Mouse (Mus musculus) limb, embryonic 10.5 days (tissue): ENCODE measurements around the gene Cdc42ep2. TPM values are rescaled to one million over a fixed set of nuclear protein-coding genes. Genes with fewer than 3 reads are reported as not detected.
A peak's percentile ranks its signal among the peaks of the same experiment; 100 is the strongest.

Source experiments
- DNase-seq: peaks from one replicate; pipeline ENCODE4 v3.0.0-alpha.2; 2017; ENCODE audit warnings: low spot score
- H3K27ac ChIP-seq: fragments of 300-500 bp; sonication (generic); 2 replicates; pipeline ENCODE4 v1.5.1; 2016; ENCODE audit warnings: mild to moderate bottlenecking
- H3K27me3 ChIP-seq: fragments of 300-500 bp; sonication (generic); 2 replicates; pipeline ENCODE4 v1.6.1; 2016; ENCODE audit warnings: low read depth, mild to moderate bottlenecking; ENCODE audit not compliant: poor library complexity, severe bottlenecking
- H3K36me3 ChIP-seq: fragments of 300-500 bp; sonication (generic); 2 replicates; pipeline ENCODE4 v1.6.1; 2016; ENCODE audit warnings: mild to moderate bottlenecking, moderate library complexity
- H3K4me1 ChIP-seq: fragments of 300-500 bp; sonication (generic); 2 replicates; pipeline ENCODE4 v1.6.1; 2016
- H3K4me3 ChIP-seq: fragments of 300-500 bp; sonication (generic); 2 replicates; pipeline ENCODE4 v1.5.1; 2016; ENCODE audit warnings: mild to moderate bottlenecking, moderate library complexity
- H3K9me3 ChIP-seq: fragments of 300-500 bp; sonication (generic); replicated peaks from 2 replicates; pipeline ENCODE4 v1.6.1; 2016; ENCODE audit warnings: mild to moderate bottlenecking
- WGBS: fragments of 180-500 bp; shearing (Covaris S2); methylation state at CpG from one replicate; pipeline ENCODE4 v1.1.7; 2016; 5-methylcytosine and 5-hydroxymethylcytosine counted together
- polyA plus RNA-seq: library from polyadenylated mRNA; unstranded; fragments of >200 nt; fragmentation: Nextera tagmentation; extraction: Ambion mirVana; gene quantifications from 2 replicates; pipeline ENCODE4 v1.2.1, GENCODE M21; 2016

Gene Cdc42ep2
- 1.3 and 1.7 TPM in 2 replicates for polyA plus RNA-seq

DNA sequence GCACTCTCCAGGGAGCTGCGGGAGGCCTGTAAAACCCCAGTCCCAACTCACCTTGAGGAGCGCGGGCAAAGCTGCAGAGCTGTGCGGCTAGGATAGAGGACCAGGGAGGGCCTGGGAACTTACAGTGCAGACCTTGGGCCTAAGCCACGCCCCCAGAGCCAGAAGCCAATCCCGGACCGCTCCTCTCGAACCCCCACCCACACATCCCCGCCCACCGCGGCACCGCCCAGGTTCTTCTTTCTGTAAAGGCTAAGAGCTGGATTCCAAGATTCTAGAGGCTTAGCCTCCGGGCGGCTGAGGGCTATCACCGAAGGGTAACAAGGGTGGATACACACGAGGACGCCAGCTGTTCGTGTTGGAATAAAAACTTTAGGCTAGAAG, at the start of gene Cdc42ep2:
Gene Cdc42ep2 (minus strand): TSS at position 104 of the 381 bp plus-strand sequence.
- Histone ChIP-seq H3K27me3 (peaks cover 20% of the 10 kb centered on the region), H3K36me3 (no peaks in the 10 kb centered on the region), H3K9me3 (no peaks in the 10 kb centered on the region), H3K4me1 (peaks cover 57% of the 10 kb centered on the region), H3K27ac (peak within 1 kb of the TSS; percentile 68), H3K4me3 (peak within 1 kb of the TSS; percentile 60)
- DNase-seq = peak; percentile 93
- WGBS = under 1% methylated on average over 18 of the region's 18 CpGs

DNA sequence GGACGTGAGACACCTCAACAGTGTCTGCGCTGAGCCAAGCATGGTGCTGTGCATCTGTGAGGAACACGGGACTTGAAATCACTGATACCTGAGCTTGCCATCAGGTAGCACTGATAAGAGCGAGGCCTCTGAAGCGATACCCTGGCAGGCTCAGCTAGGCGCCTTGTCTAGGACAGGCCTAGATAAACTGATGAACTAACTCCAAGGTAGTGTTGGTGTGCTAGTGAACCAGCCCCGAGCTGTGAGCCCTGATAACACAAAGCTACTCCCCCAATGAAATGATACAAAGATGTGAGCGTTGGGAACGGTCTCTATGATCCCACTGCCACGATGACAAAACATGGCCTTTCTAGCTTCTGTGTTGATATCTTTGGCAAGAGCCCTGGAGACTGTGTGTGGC, 43.0 kb upstream of the Cdc42ep2 start:
- Histone ChIP-seq H3K9me3 (no peaks in the 10 kb centered on the region), H3K36me3 (no peaks in the 10 kb centered on the region), H3K4me1 (peaks cover 17% of the 10 kb centered on the region), H3K27ac (no peak overlapping the region), H3K4me3 (no peak overlapping the region), H3K27me3 (no peaks in the 10 kb centered on the region)
- DNase-seq = no peak
- 89% methylated on average over 10 of the region's 10 CpGs for WGBS

DNA sequence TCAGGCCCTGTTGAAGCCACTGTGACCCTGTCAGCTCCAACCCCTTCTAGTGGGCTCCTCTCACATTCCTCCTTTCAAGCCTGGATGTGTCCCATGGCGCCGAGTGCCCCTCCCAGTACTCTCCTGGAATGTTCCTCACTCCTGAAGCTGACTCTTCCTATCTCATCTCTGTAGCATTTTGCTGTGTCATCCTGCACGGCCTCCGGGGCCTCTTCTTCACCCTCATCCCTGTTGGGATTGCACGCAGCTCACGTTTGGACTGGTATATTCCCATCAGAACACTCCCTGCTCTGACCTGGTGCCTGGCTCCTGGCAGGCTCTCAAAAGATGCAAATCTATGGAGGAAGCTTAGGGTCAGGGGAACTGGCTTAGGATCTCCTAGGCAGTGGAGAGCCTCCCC, 42.2 kb upstream of the Cdc42ep2 start:
- no peaks in the 10 kb centered on the region for H3K36me3 ChIP-seq
- no peaks in the 10 kb centered on the region for H3K9me3 ChIP-seq
- no peak for DNase-seq
- peaks cover 22% of the 10 kb centered on the region for H3K4me1 ChIP-seq
- no peak overlapping the region for H3K4me3 ChIP-seq
- H3K27me3 ChIP-seq = no peaks in the 10 kb centered on the region
- no peak overlapping the region for H3K27ac ChIP-seq
- WGBS = 70% methylated on average over 6 of the region's 6 CpGs

DNA sequence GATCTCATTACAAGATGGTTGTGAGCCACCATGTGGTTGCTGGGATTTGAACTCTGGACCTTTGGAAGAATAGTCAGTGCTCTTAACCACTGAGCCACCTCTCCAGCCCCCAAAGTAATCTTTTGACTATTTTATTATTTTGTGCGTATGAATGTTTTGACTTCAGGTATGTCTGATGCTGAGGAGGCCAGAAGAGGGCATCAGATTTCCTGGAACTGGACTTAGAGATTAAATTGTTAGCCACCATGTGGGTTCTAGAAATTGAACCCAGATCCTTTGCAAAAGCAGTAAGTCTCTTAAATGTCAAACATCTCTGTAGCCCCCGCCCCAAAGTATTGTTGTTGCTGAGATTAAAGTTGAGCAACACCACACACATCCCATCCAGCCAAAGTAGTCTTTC, 41.3 kb upstream of the Cdc42ep2 start:
- no peaks in the 10 kb centered on the region for H3K27me3 ChIP-seq

DNA sequence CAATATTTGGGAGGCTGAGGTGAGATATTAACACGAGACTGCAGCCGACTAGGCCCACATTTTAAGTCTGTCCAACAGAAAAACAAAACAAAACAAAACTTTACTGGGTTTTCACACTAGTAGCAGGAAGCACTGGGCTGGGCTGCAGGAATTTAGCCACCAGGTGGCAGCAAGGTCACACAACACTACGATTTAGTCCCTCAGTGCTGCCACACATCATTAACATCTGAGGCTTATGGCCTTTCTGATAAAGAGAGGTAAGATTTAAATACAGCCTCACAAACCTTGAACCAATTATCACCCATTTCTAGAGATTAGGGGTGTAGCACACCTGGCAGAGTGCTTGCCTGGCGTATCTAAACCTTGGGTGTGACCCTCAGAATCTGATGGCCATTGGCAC, 40.7 kb upstream of the Cdc42ep2 start:
- 6% methylated on average over 4 of the region's 4 CpGs for WGBS
- Histone ChIP-seq H3K4me1 (peaks cover 30% of the 10 kb centered on the region), H3K27me3 (no peaks in the 10 kb centered on the region), H3K36me3 (peaks cover 15% of the 10 kb centered on the region), H3K9me3 (no peaks in the 10 kb centered on the region), H3K4me3 (peak overlapping the region; percentile 71; the same call in 1 of the 2 replicates), H3K27ac (no peak overlapping the region)
- DNase-seq = peak; percentile 85

More for the DNA sequence above, 41.3 kb upstream of the Cdc42ep2 start:
- Histone ChIP-seq H3K27ac (no peak overlapping the region), H3K4me1 (peaks cover 30% of the 10 kb centered on the region), H3K9me3 (no peaks in the 10 kb centered on the region), H3K4me3 (no peak overlapping the region), H3K36me3 (peaks cover 9% of the 10 kb centered on the region)
- 92% methylated on average over 2 of the region's 2 CpGs for WGBS
- DNase-seq = no peak

DNA sequence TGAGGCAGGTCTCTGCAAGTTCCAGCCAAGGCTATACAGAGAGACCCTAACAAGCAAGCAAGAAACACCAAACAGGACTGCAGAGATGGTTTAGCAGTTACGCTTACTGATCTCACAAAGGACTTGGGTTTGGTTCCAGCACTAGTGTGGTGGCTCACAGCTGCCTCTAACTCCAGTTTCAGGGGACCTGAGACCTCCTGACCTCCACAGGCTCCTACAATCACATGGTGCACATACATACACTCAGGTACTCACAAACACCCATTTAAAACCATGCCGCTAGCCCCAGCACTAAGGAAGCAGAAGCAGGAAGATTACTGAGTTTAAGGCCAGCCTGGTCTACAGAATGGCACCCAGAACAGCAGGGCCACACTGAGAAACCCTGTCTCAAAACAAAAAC, 40.2 kb upstream of the Cdc42ep2 start:
- Histone ChIP-seq H3K9me3 (no peaks in the 10 kb centered on the region), H3K4me3 (peak overlapping the region; percentile 71), H3K27ac (peak overlapping the region; percentile 89), H3K36me3 (peaks cover 20% of the 10 kb centered on the region), H3K27me3 (no peaks in the 10 kb centered on the region), H3K4me1 (peaks cover 30% of the 10 kb centered on the region)
- WGBS = 85% methylated on average over 2 of the region's 2 CpGs
- no peak for DNase-seq

DNA sequence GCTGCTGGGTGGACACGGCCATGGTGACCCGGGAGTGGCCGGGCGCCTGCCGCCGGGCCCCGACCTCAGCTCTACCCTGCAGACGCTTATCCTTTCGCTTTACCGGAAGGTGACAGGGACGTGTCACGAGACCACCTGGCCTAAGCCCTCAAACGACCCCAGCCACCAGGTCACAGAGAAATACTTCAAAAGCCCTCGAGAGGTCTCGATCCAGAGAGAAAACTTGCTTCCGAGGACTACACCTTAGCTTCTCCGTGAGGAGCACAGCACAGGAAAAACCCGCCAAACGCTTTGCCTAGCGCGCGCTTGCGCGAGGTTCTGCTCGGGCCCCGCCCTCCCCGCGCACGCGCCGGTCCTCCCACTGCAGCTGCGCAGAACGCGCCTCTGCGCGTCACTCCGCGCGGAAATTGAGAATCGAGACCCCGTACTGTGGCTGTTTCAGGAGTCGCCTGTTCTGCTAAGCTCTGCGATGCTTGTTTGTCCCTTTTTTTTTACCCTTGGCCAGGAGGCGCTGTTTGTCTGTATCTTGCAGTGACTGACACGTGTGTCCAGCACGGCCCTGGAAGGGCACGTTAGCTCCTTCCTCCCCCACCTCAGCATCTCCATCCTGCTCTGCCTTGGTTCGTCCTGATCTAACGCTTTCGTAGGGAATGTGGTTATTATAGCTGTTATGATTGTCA, 39.4 kb upstream of the Cdc42ep2 start, which contains the start of gene Pola2:
Gene Pola2 (minus strand): TSS at position 320 of the 680 bp plus-strand sequence.
- peaks cover 28% of the 10 kb centered on the region for H3K36me3 ChIP-seq
- under 1% methylated on average over 50 of the region's 50 CpGs for WGBS
- H3K27me3 ChIP-seq = no peaks in the 10 kb centered on the region
- peak within 1 kb of the TSS; percentile 89 for H3K27ac ChIP-seq
- peaks cover 30% of the 10 kb centered on the region for H3K4me1 ChIP-seq
- peak; percentile 89 for DNase-seq
- peak within 1 kb of the TSS; percentile 71 for H3K4me3 ChIP-seq
- H3K9me3 ChIP-seq = no peaks in the 10 kb centered on the region

DNA sequence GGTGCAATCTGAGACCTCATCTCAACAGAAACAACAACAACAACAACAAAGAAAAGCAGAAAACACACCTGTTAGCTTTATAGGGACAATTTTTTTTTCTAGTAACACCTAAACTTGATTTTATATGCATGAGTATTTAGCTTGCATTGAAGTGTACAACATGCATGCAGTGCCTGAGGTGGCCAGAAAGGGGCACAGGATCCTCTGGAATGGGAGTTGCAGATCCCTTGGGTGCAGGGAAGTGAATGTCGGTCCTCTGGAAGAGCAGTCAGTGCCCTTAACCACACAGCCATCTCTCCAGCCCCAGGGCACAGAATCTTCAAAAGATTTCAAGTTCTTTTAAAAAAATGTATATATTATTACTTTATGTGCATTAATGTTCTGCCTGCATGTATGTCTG, 38.0 kb upstream of the Cdc42ep2 start:
- Histone ChIP-seq H3K9me3 (no peaks in the 10 kb centered on the region), H3K4me1 (peaks cover 30% of the 10 kb centered on the region), H3K36me3 (peaks cover 41% of the 10 kb centered on the region), H3K4me3 (peak overlapping the region; percentile 71), H3K27ac (no peak overlapping the region), H3K27me3 (no peaks in the 10 kb centered on the region)
- DNase-seq = no peak
- 57% methylated on average over 1 of the region's 1 CpGs for WGBS

DNA sequence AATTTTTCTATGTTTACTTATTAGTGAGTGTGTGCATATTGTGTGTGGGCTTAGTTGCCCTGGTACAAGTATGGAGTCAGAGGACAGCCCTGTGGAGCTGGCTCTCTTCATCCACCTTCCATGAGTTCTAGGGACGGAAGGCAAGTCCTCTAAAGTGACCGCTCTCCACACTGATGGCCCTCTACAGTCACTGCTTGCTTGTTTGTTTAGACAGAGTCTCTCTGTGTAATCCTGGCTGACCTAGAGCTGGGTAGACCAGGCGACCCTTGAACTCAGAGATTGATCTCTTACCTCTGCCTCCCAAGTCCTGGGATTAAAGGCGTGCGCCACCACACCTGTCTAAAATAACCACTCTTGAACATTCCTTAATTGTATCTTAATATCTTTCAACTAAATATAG, 32.8 kb upstream of the Cdc42ep2 start:
- H3K36me3 ChIP-seq = peaks cover 91% of the 10 kb centered on the region
- H3K27ac ChIP-seq = no peak overlapping the region
- no peaks in the 10 kb centered on the region for H3K27me3 ChIP-seq
- H3K4me1 ChIP-seq = peaks cover 19% of the 10 kb centered on the region
- WGBS = 87% methylated on average over 5 of the region's 5 CpGs
- H3K9me3 ChIP-seq = no peaks in the 10 kb centered on the region
- H3K4me3 ChIP-seq = no peak overlapping the region
- DNase-seq = no peak

DNA sequence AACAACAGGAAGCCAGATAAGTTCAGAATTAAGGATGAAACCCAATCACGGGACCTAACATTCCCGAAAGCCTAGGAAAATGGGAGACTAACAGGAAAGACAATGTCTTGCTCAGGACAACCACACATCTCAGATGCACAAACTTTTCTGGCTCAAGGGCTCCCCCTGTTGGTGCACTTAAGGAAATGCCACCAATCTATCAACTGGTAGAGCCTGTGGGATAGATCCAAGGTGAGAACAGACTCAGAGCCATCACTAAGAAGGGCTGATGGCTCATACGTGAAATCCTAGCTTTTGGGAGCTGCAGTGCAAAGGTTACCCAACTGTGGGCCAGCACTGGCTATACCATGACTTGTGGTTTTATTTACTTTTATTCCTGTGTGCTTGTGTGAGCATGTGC, 32.1 kb upstream of the Cdc42ep2 start:
- Histone ChIP-seq H3K4me3 (no peak overlapping the region), H3K4me1 (peaks cover 23% of the 10 kb centered on the region), H3K9me3 (no peaks in the 10 kb centered on the region), H3K27ac (no peak overlapping the region), H3K27me3 (no peaks in the 10 kb centered on the region), H3K36me3 (peaks cover 97% of the 10 kb centered on the region)
- WGBS = 46% methylated on average over 3 of the region's 3 CpGs
- DNase-seq = peak; percentile 85

DNA sequence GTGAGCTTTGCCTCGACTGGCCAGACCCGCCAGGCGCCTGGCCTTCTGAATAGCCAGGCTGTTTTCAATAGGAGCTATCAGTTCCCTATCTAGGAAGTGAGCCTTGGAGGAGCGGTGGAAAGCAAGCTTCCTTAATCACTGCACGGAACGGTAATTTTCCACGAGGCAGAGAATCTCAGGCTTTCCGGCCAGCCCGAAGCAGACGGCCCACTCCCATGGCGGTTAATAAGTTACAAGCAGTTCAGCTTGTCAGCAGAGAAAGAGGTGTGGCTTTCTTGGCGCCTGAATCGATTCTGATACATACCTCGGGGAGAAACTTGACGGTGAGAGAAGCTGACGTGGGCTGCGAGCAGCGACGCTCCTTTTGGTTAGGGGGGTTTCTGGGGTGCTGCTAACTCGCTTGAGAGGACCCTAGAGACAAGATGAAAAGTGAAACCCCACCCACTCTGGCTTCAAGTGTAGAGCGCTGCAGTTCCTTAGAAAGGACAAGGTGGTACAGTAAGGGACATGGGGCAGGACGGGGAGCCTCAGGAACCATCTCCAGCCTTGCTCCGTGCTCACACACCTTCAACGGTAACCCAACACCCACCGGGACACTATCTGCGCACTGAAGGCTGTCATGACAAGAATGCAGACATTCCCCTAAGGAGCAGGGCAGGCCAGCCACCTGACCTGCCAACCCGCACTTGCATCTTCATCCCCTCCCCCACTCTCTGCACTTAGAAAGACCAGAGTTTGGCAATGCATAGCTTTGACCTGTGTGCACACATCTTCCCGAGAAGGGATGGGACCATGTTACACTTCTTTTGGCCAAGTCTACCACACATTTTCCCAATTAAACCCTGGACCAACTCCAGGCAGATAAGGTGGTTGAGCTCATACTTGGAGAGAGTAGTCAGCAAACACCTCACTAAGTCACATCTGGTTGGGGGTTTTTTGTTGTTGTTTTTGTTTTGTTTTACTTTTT, 31.4 kb upstream of the Cdc42ep2 start:
- Histone ChIP-seq H3K27ac (no peak overlapping the region), H3K9me3 (no peaks in the 10 kb centered on the region), H3K27me3 (no peaks in the 10 kb centered on the region), H3K36me3 (peaks cover 97% of the 10 kb centered on the region), H3K4me3 (no peak overlapping the region), H3K4me1 (peaks cover 18% of the 10 kb centered on the region)
- 87% methylated on average over 28 of the region's 28 CpGs for WGBS
- DNase-seq = no peak

DNA sequence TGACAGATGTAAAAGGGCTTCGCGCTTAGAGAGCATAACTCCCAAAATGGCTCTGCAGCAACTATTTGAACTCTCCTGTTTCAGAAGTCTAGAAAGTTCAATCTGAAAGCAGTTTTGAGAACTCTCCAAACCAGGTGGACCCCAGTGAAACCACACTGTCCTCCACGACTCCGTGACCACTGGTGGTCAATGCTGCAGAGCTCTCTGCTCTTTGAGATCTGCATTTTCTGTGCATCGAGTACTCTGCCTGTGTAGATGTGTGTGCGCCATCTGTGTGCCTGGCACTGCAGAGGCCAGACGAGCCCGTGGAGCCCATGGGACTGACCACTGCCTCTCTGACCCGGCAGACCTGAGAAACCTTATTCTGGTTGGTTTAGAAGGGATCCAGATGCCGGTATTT, 30.3 kb upstream of the Cdc42ep2 start:
- H3K27me3 ChIP-seq = no peaks in the 10 kb centered on the region
- peaks cover 97% of the 10 kb centered on the region for H3K36me3 ChIP-seq
- no peak overlapping the region for H3K4me3 ChIP-seq
- H3K9me3 ChIP-seq = no peaks in the 10 kb centered on the region
- peaks cover 18% of the 10 kb centered on the region for H3K4me1 ChIP-seq
- 92% methylated on average over 10 of the region's 10 CpGs for WGBS
- no peak overlapping the region for H3K27ac ChIP-seq
- no peak for DNase-seq
